Mouse (Mus musculus): Measurements from ENCODE around the gene Dffb.
A peak's percentile ranks its signal among the peaks of the same experiment; 100 is the strongest.

The Dffb gene

GRCm38 (mm10) chr4:153974431-153975291, at the start of gene Dffb, which contains the start of gene Cep104:
TSS of gene Dffb (minus strand) at chr4:153975126.
TSS of gene Cep104 (plus strand) at chr4:153975194.
- DNase-seq (ENCODE audit: low spot score in 2 of 2), result peak; percentile 97

DNA sequence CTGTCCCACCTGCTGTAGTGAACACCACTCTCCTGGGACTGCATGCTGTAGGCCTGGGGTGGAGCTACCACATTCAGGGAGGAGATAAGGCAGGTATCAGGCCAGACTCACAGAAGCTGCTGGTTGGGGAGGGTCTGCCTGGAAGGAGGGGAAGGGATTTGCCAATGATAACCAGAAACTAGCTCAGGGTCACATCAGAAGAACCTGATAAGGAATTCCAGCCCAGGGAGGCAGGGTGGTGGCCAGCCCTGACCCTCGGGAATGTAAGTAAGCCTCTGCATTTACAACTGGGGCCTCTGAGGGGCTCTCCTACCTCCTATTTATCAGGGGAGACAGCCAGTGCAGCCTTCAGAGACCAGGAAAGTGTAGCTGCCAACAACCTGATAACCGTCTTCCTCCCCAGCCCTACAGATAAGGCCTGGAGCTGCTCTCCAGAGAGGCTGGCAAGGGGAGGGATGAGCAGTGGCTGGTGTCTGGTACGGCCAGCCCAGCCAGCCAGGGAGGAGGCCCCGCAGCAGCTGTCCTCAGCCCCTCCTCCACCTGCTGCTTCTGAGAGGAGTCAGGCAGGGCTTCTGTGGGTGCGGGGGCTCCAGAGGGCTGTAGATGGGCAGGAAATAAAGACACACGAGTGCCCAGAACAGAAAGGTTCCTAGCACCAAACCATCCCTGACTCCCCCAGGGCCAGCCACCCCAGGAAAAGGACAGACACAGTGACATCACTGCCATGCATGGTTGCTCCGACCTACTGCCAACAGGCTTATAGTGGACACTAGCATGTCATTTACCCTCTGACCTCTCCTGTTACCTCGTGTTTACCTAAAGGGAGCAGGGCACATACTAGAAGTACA, 49.1 kb upstream of the Dffb start:
- peak; percentile 42 to 44 for DNase-seq (ENCODE audit: low spot score in 2 of 2)

DNA sequence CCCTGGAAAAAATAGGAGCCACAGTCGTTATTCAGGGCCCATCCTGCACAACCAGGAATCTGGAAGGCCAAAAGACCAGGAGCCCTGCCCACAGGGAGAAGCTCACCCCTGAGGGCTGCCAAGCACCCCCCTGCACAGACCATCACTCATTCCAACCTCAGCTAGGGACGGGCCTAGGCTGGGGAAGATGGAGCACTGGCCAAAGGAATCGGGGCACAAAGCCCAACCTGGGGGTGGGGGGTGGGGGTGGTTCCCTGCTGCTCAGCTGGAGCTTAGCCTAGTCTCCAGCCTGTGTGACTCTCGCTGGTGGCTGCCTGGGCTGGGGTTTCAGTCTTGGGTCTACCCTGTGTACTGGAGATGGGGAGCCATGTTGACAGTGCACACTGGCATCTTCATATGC, 47.9 kb upstream of the Dffb start:
- DNase-seq (ENCODE audit: low spot score in 2 of 2), result no peak

- no peak for DNase-seq (ENCODE audit: low spot score in 2 of 2)
Measured at GRCm38 (mm10) chr4:154022407-154022806, 47.5 kb upstream of the Dffb start.

- DNase-seq (ENCODE audit: low spot score in 2 of 2), result no peak
Measured at GRCm38 (mm10) chr4:154021432-154021831, 46.5 kb upstream of the Dffb start.

- peak in 1 of 2 experiments; percentile 45 for DNase-seq (ENCODE audit: low spot score in 2 of 2)
Measured at GRCm38 (mm10) chr4:154019571-154019970, 44.6 kb upstream of the Dffb start.

GRCm38 (mm10) chr4:154015476-154015875, 40.5 kb upstream of the Dffb start:
- DNase-seq (ENCODE audit: low spot score in 2 of 2), result no peak

- DNase-seq (ENCODE audit: low spot score in 2 of 2), result no peak
Measured at GRCm38 (mm10) chr4:154012132-154012882, 37.4 kb upstream of the Dffb start.

- DNase-seq (ENCODE audit: low spot score in 2 of 2), result peak; percentile 85
Measured at GRCm38 (mm10) chr4:154011646-154012089, 36.7 kb upstream of the Dffb start, which contains the start of gene Lrrc47. TSS of gene Lrrc47 (plus strand) at chr4:154011731.

GRCm38 (mm10) chr4:154010907-154011645, 36.1 kb upstream of the Dffb start:
- DNase-seq (ENCODE audit: low spot score in 2 of 2), result no peak

GRCm38 (mm10) chr4:154007759-154008158, 32.8 kb upstream of the Dffb start:
- no peak for DNase-seq (ENCODE audit: low spot score in 2 of 2)

- DNase-seq (ENCODE audit: low spot score in 2 of 2), result no peak
Measured at GRCm38 (mm10) chr4:154006264-154006663, 31.3 kb upstream of the Dffb start.

- DNase-seq (ENCODE audit: low spot score in 2 of 2), result no peak
Measured at GRCm38 (mm10) chr4:154005488-154005887, 30.6 kb upstream of the Dffb start.

GRCm38 (mm10) chr4:153993505-153993904, 18.6 kb upstream of the Dffb start:
- DNase-seq (ENCODE audit: low spot score in 2 of 2), result no peak

- DNase-seq (ENCODE audit: low spot score in 2 of 2), result no peak
Measured at GRCm38 (mm10) chr4:153992715-153993114, 17.8 kb upstream of the Dffb start.

- DNase-seq (ENCODE audit: low spot score in 2 of 2), result peak in 1 of 2 experiments; percentile 19
Measured at GRCm38 (mm10) chr4:153980470-153980869, 5.5 kb upstream of the Dffb start.

DNA sequence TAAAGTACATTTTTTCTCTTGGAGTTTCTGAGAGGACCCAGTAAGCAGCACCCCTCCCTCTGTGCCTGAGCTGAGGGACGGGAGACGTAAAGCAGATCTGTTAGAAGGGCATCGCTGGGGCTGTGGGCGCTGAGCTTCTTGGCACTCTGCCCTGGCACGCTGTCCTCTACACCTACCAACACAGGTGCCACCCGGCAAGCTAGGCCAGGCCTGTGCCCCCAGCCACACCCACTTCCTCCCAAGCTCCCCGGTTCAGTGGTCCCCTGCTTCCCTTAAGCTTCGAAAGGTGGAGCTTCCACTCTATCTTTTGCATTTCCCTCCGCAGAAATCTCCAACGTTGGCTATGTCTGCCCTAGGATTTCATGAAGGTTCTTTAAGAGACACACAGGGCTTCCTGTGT, 4.3 kb upstream of the Dffb start:
- DNase-seq (ENCODE audit: low spot score in 2 of 2), result no peak

GRCm38 (mm10) chr4:153975768-153976167, 842 bp upstream of the Dffb start:
- no peak for DNase-seq (ENCODE audit: low spot score in 2 of 2)

DNA sequence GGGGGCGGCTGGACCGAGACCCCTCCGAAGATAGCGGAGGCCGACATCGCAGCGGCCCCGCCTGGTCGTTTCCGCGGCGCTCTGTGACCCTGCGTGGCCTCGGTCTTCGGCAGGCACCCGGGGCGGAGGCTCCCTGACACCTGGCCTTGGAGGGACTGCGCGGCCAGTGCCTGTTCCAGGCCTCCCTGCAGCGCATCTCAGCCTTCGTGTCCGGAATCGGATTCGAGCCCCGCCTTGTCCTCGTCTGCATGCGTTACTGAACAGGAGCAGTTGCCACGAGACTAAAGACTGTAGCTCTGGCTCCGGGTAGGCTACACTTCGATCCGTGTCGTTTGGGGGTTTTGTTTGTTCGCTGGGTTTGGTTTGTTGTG, 351 bp upstream of the Dffb start:
- no peak for DNase-seq (ENCODE audit: low spot score in 2 of 2)

GRCm38 (mm10) chr4:153968063-153968462, 6.9 kb downstream of the Dffb start:
- no peak for DNase-seq (ENCODE audit: low spot score in 2 of 2)

- no peak for DNase-seq (ENCODE audit: low spot score in 2 of 2)
Measured at GRCm38 (mm10) chr4:153967556-153967955, 7.4 kb downstream of the Dffb start.
